Mouse (Mus musculus): ENCODE results near the gene Gm11634. TPM values are rescaled to one million over a fixed set of nuclear protein-coding genes. Genes with fewer than 3 reads are reported as not detected.
"Not testable (repeated sequence)": the region's sequence is repeated elsewhere in the genome, so short reads cannot be mapped to it uniquely, and the experiment has no call there.

Gm11634 gene
- total RNA-seq (2021), result not detected

GRCm38 (mm10) chr11:101599156-101599555 lies at the start of gene Gm11634:
TSS of gene Gm11634 (minus strand) at chr11:101599256.
- no peak for DNase-seq
- intact Hi-C loops (cut with DNase I), result no loop called here

GRCm38 (mm10) chr11:101647093-101647492 lies 48.0 kb upstream of the Gm11634 start:
- DNase-seq; intact Hi-C loops (cut with DNase I): not testable (repeated sequence)

GRCm38 (mm10) chr11:101646283-101646794 lies 47.3 kb upstream of the Gm11634 start:
- DNase-seq; intact Hi-C loops (cut with DNase I): not testable (repeated sequence)

DNA sequence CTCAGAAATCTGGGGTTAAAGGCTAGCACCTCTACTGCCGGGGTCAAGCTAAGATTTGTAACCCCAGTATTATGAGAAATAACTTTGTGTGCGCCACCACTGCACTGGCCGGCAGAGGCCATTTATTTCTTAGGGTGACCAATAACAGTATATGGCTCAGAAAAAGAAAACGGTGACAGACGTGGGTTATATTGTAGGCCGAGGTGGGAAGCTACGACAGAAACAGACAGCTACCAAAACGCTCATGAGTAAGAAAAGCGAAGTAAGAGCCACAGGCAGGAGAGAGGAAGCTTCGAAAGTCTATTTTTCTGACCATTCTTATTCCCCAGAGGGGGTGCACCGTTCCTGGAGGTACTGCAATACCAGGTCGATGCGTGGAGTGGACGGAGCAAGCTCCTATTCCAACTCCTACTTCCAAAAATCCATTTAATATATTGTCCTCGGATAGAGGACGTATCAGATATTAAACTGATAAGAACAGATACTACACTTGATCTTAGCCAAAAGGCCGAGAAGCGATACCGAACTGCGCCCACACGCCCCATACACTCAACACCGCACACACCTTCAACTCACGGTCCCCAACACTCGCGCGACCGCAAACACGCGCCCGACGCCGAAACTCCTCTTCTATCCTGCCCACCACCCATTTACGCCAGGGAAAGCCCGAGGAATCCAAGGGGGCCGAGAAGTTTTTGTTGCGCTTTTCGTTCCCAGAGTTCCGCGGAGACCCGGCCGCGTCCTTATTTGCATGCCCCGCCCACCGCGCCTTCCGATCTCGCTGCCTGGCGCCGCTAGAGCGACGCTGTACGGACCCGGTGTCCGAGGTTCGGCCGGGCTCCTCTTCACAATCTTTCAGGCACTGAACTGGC lies 46.6 kb upstream of the Gm11634 start:
- intact Hi-C loops (cut with DNase I), result not testable (repeated sequence)
- peak; percentile 75 to 82 for DNase-seq

DNA sequence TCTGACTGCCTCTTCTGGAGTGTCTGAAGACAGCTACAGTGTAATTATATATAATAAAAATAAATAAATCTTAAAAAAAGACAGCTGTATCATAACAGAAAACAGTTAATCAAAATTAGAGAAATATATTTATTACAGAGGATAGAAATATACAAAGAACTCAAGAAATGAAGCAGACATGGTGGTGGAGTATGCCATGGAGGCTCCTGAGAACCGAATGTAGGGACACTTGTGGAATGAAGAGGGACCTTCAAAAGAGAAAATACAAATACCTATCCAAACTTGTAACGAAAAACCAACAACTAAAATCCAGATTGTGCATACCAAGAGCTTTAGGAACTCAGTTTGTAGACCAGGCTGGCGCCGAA lies 46.0 kb upstream of the Gm11634 start:
- intact Hi-C loops (cut with DNase I); DNase-seq: not testable (repeated sequence)

- intact Hi-C loops (cut with DNase I), result no loop called here
- no peak for DNase-seq
These were observed 45.5 kb upstream of the Gm11634 start for GRCm38 (mm10) chr11:101644591-101644990.

- intact Hi-C loops (cut with DNase I), result no loop called here
- DNase-seq, result no peak
These were observed 43.9 kb upstream of the Gm11634 start for GRCm38 (mm10) chr11:101642931-101643330.

DNA sequence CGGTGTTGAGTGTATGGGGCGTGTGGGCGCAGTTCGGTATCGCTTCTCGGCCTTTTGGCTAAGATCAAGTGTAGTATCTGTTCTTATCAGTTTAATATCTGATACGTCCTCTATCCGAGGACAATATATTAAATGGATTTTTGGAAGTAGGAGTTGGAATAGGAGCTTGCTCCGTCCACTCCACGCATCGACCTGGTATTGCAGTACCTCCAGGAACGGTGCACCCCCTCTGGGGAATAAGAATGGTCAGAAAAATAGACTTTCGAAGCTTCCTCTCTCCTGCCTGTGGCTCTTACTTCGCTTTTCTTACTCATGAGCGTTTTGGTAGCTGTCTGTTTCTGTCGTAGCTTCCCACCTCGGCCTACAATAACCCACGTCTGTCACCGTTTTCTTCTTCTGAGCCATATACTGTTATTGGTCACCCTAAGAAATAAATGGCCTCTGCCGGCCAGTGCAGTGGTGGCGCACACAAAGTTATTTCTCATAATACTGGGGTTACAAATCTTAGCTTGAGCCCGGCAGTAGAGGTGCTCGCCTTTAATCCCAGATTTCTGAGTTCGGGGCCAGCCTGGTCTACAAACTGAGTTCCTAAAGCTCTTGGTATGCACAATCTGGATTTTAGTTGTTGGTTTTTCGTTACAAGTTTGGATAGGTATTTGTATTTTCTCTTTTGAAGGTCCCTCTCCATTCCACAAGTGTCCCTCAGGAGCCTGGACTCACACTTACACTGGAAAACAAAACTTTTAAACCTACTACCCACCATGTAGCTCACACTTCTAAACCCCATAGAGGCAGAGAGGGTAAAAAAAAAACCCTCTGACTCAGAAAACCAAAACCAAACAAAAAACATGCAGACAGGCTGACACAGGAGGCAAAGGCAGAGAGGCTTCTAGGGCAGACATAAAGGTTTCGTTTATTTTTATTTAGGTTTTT lies 42.9 kb upstream of the Gm11634 start:
- intact Hi-C loops (cut with DNase I), result not testable (repeated sequence)
- peak in 1 of 2 experiments; percentile 26 for DNase-seq

DNA sequence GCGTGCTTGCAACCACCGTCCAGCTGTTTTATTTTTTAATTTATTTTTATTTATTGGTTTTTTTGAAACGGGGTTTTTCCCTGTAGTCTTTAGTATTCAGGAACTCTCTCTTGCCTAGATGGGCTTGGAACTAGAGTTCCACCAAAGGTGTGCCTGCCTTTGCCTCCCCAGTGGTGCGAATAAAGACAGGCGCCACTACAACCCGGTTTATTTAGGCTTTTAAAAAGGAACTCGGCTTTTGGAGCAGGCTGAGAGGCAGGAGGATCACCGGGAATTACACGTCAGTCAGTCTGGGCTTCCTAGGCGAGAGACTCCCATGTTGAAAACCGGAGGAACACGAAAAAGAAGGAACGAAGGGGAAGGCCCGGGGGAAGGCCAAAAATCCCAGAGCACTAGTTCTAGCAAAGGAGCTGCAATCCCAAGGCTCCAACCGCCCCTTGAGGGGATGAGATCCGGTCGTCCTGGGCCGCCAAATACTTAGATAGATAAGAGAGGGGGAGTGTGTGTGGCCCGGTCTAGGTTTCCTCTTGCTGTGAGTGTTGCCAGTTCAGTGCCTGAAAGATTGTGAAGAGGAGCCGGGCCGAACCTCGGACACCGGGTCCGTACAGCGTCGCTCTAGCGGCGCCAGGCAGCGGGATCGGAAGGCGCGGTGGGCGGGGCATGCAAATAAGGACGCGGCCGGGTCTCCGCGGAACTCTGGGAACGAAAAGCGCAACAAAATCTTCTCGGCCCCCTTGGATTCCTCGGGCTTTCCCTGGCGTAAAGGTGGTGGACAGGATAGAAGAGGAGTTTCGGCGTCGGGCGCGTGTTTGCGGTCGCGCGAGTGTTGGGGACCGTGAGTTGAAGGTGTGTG lies 42.0 kb upstream of the Gm11634 start:
- intact Hi-C loops (cut with DNase I), result not testable (repeated sequence)
- DNase-seq, result peak; percentile 74 to 84

DNA sequence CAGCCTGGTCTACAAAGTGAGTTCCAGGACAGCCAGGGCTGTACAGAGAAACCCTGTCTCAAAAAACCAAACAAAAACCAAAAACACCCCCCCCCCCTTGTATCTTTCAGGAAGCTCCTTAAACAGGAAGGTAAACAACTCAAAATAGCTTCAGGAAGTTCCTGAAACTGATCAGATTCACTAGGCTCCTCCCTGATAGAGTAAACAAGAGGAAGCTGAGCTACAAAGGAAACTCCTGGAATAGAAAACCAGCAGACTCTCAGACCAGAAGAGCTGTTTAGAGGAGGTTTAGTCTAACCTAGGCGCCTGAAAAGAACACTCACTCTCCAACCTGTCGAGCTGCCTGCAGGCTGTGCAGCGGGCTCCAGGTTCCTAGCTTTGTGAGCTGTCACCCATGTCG lies 40.7 kb upstream of the Gm11634 start:
- intact Hi-C loops (cut with DNase I), result no loop called here
- DNase-seq, result no peak

DNA sequence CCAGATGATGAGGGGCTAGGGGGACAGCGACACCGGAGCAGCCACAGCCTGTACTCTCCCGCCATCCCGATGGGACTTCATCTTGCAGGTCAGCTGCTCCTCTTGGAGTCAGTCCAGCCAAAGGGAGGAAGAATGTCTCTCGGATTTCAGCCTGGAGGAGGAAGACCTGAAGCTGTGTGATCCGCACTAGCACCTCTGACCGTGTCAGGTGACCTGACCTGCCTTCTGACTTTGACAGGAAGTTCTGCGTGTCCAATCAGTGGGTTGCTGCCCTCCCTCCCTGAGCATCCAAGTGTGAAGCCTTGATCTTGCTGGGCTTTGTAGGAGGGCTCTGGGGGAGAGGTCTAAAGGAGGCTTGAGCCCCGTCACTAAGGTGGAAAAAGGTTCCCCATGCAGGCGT lies 36.6 kb upstream of the Gm11634 start:
- no peak for DNase-seq
- intact Hi-C loops (cut with DNase I), result no loop called here

DNA sequence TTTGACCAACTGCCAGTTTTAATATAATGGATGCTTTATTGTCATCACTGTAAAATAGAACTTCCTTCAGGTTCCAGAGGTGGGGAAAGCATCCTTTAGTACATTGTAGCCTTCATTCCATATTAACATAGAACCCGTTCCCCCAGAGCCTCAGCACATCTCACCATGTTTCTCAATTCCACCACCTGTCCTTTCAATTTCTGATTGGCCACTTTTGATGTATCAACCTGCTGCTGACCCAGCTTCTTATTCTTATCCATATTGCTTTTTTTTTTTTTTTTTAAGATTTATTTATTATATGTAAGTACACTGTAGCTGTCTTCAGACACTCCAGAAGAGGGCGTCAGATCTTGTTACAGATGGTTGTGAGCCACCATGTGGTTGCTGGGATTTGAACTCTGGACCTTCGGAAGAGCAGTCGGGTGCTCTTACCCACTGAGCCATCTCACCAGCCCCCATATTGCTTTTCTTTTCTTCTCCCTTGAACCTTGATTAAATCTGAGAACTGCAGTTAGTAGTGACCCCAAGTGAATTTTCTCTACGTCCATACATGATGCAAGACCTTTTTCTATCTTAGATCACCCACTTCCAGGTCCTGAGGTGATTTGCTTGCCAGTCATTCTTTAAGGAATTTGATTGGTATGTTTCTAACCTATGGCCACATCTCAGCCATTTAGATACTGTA lies 29.8 kb upstream of the Gm11634 start:
- intact Hi-C loops (cut with DNase I); DNase-seq: not testable (repeated sequence)

- intact Hi-C loops (cut with DNase I), result loop anchor here (2.0 kb wide), 1 partner anchor 29 kb away; no protein-coding TSS in a partner anchor
- peak; percentile 92 to 95 for DNase-seq
These were observed 29.0 kb upstream of the Gm11634 start for GRCm38 (mm10) chr11:101627857-101628559.

- intact Hi-C loops (cut with DNase I), result loop anchor here (2.0 kb wide), 1 partner anchor 30 kb away; no protein-coding TSS in a partner anchor
These were observed 28.2 kb upstream of the Gm11634 start, which contains the start of gene Rdm1 for GRCm38 (mm10) chr11:101626995-101627856. TSS of gene Rdm1 (plus strand) at chr11:101627195.

GRCm38 (mm10) chr11:101626649-101626994 lies 27.6 kb upstream of the Gm11634 start:
- intact Hi-C loops (cut with DNase I), result loop anchor here (2.0 kb wide), 1 partner anchor 30 kb away; no protein-coding TSS in a partner anchor
- DNase-seq, result no peak

More at GRCm38 (mm10) chr11:101626995-101627856, 28.2 kb upstream of the Gm11634 start, which contains the start of gene Rdm1:
- peak; percentile 79 to 81 for DNase-seq

GRCm38 (mm10) chr11:101620022-101620655 lies 21.1 kb upstream of the Gm11634 start:
- intact Hi-C loops (cut with DNase I); DNase-seq: not testable (repeated sequence)

GRCm38 (mm10) chr11:101618596-101618995 lies 19.5 kb upstream of the Gm11634 start:
- intact Hi-C loops (cut with DNase I), result no loop called here
- DNase-seq, result no peak
